Mouse (Mus musculus): ENCODE results near the gene Tsc2.

Tsc2 gene

GRCm38 (mm10) chr17:24640119-24640518 is 7.7 kb upstream of the Tsc2 start:
- H3K27me3 ChIP-seq (ENCODE audit: control insufficient read depth, insufficient read depth, low read length, poor library complexity, severe bottlenecking), result no peaks in the 10 kb centered on the region
- no peak for DNase-seq (ENCODE audit: low read depth, low spot score)

DNA sequence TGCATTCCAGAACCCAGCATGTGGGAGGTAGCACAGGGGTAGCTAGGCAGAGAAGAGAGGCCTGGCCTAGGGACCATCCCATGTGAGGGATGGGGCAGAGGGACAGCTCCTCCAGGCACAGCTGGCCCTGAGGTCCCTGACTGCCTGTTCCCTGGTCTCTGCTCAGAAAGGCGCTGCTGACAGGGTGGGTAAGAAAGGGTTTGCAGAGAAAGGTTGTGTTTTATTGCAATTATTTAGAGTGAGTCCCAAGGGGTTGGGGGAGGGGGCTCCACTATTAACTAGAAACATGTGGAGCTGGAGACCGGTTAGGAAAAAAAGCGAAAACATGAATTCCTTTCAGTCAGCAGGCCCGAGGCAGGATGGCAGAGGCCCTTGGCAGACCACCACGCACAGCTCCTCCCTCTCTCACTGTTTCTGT is 7.2 kb upstream of the Tsc2 start:
- no peaks in the 10 kb centered on the region for H3K27me3 ChIP-seq (ENCODE audit: control insufficient read depth, insufficient read depth, low read length, poor library complexity, severe bottlenecking)
- no peak for DNase-seq (ENCODE audit: low read depth, low spot score)
- no peaks in the 10 kb centered on the region for H3K36me3 ChIP-seq (ENCODE audit: control insufficient read depth, insufficient read depth, low read length, poor library complexity, severe bottlenecking)

More at GRCm38 (mm10) chr17:24640119-24640518, 7.7 kb upstream of the Tsc2 start:
- H3K36me3 ChIP-seq (ENCODE audit: control insufficient read depth, insufficient read depth, low read length, poor library complexity, severe bottlenecking), result no peaks in the 10 kb centered on the region

DNA sequence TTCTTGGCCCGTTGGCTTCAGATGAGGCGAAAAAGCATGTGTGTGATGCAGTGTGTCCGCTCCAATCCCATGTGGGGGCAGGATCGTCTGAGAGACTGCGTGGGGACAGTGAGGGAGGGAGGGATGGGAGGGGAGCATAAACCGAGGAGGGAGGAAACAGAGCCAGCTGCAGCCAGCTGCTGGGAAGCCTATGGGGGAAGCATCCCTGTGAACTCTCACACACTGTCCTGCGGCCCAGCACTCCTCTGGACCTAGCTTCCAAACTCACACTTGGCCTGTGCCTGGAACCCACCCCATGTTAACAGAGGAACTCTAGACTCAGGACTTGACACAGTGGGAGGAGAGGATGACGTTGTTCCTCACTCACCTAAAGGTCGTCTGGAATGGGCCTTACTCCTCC is 6.4 kb upstream of the Tsc2 start:
- Histone ChIP-seq H3K36me3 (ENCODE audit: control insufficient read depth, insufficient read depth, low read length, poor library complexity, severe bottlenecking) (no peaks in the 10 kb centered on the region), H3K27me3 (ENCODE audit: control insufficient read depth, insufficient read depth, low read length, poor library complexity, severe bottlenecking) (no peaks in the 10 kb centered on the region)
- no peak for DNase-seq (ENCODE audit: low read depth, low spot score)

GRCm38 (mm10) chr17:24638214-24638613 is 5.8 kb upstream of the Tsc2 start:
- DNase-seq (ENCODE audit: low read depth, low spot score), result no peak
- Histone ChIP-seq H3K27me3 (ENCODE audit: control insufficient read depth, insufficient read depth, low read length, poor library complexity, severe bottlenecking) (no peaks in the 10 kb centered on the region), H3K36me3 (ENCODE audit: control insufficient read depth, insufficient read depth, low read length, poor library complexity, severe bottlenecking) (no peaks in the 10 kb centered on the region)

- H3K27me3 ChIP-seq (ENCODE audit: control insufficient read depth, insufficient read depth, low read length, poor library complexity, severe bottlenecking), result no peaks in the 10 kb centered on the region
- no peak for DNase-seq (ENCODE audit: low read depth, low spot score)
These were observed 4.5 kb upstream of the Tsc2 start for GRCm38 (mm10) chr17:24636781-24637481.

GRCm38 (mm10) chr17:24635694-24636093 is 3.3 kb upstream of the Tsc2 start:
- no peak for DNase-seq (ENCODE audit: low read depth, low spot score)
- Histone ChIP-seq H3K27me3 (ENCODE audit: control insufficient read depth, insufficient read depth, low read length, poor library complexity, severe bottlenecking) (no peaks in the 10 kb centered on the region), H3K36me3 (ENCODE audit: control insufficient read depth, insufficient read depth, low read length, poor library complexity, severe bottlenecking) (no peaks in the 10 kb centered on the region)

More at GRCm38 (mm10) chr17:24636781-24637481, 4.5 kb upstream of the Tsc2 start:
- H3K36me3 ChIP-seq (ENCODE audit: control insufficient read depth, insufficient read depth, low read length, poor library complexity, severe bottlenecking), result no peaks in the 10 kb centered on the region

DNA sequence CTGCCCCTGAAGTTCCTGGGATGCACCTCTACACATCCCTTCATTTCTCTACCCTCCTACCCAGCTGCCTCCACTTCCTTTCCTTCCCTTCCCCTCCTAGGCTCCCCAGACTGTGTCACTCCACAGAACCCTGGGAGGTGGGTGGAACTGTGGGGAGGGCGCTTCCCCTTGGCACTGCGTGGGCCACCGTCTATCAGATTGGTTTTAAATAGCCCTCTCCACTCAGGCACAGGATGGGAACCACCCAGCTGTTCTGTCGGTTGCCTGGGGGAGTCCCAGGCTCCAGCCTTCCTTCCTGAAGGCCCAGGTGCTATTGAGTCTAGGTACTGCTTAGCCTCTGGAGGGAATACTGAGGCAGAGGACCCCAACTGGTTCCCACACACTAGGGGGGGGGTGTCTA is 2.6 kb upstream of the Tsc2 start:
- Histone ChIP-seq H3K27me3 (ENCODE audit: control insufficient read depth, insufficient read depth, low read length, poor library complexity, severe bottlenecking) (no peaks in the 10 kb centered on the region), H3K36me3 (ENCODE audit: control insufficient read depth, insufficient read depth, low read length, poor library complexity, severe bottlenecking) (no peaks in the 10 kb centered on the region)
- DNase-seq (ENCODE audit: low read depth, low spot score), result no peak

DNA sequence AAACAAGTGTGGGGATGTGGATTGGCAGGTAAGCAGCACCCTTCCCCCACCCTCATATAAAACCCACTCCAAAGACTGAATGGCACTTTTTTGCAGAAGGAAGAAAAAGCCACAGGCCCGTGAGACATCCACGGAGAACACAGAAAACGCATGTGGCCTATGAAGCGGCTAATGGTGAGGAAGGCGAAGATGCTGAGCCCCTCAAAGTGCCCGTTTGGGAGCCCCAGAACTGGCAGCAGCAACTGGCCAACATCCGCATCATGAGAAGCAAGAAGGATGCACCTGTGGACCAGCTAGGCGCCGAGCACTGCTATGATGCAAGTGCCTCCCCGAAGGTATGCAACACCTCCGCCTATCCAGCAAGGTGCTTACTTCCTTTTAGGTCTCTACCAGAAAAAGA is 1.4 kb upstream of the Tsc2 start:
- no peak for DNase-seq (ENCODE audit: low read depth, low spot score)
- Histone ChIP-seq H3K27me3 (ENCODE audit: control insufficient read depth, insufficient read depth, low read length, poor library complexity, severe bottlenecking) (no peaks in the 10 kb centered on the region), H3K36me3 (ENCODE audit: control insufficient read depth, insufficient read depth, low read length, poor library complexity, severe bottlenecking) (no peaks in the 10 kb centered on the region)

DNA sequence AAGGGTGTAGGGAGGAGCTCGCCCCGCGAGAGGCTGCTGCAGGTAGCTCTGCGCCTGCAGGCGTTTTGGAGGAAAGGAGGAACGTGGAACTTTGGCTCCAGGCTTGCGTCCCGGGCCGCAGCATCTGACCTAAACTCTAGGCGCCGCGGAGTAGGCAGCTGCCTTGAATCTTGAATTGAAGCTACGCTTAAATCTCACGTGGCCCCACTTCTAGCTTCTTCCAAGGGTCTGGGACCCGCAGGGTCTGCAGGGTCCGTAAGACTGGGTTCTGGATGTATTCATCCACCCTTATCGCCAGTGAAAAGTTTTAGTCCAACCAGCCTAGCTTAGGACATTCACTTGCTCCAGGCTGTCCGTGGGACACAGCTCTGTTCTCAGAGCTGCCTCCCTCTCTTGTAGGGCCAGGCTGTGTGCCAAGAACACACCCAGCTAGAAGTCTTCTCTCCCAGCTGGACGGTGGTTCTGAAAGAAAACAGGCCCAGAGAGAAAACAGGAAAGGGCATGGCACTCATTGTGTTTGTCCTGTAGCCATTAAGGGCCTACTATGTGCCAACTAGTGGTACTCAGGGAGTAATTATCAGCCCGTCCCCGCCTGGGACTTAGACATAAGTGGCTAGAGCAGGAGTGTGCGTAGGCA is 501 bp upstream of the Tsc2 start:
- Histone ChIP-seq H3K27me3 (ENCODE audit: control insufficient read depth, insufficient read depth, low read length, poor library complexity, severe bottlenecking) (no peaks in the 10 kb centered on the region), H3K36me3 (ENCODE audit: control insufficient read depth, insufficient read depth, low read length, poor library complexity, severe bottlenecking) (no peaks in the 10 kb centered on the region)
- no peak for DNase-seq (ENCODE audit: low read depth, low spot score)

- no peaks in the 10 kb centered on the region; the same call in 1 of the 2 replicates for H3K36me3 ChIP-seq (ENCODE audit: control insufficient read depth, insufficient read depth, low read length, poor library complexity, severe bottlenecking)
- no peak for DNase-seq (ENCODE audit: low read depth, low spot score)
- H3K27me3 ChIP-seq (ENCODE audit: control insufficient read depth, insufficient read depth, low read length, poor library complexity, severe bottlenecking), result no peaks in the 10 kb centered on the region
These were observed 2.4 kb downstream of the Tsc2 start for GRCm38 (mm10) chr17:24630072-24630471.

- DNase-seq (ENCODE audit: low read depth, low spot score), result peak; percentile 81
- no peaks in the 10 kb centered on the region for H3K27me3 ChIP-seq (ENCODE audit: control insufficient read depth, insufficient read depth, low read length, poor library complexity, severe bottlenecking)
- H3K36me3 ChIP-seq (ENCODE audit: control insufficient read depth, insufficient read depth, low read length, poor library complexity, severe bottlenecking), result peaks cover 3% of the 10 kb centered on the region; the same call in 1 of the 2 replicates
These were observed 3.8 kb downstream of the Tsc2 start for GRCm38 (mm10) chr17:24628646-24629045.

- peaks cover 4% of the 10 kb centered on the region; the same call in 1 of the 2 replicates for H3K36me3 ChIP-seq (ENCODE audit: control insufficient read depth, insufficient read depth, low read length, poor library complexity, severe bottlenecking)
- DNase-seq (ENCODE audit: low read depth, low spot score), result no peak
- no peaks in the 10 kb centered on the region for H3K27me3 ChIP-seq (ENCODE audit: control insufficient read depth, insufficient read depth, low read length, poor library complexity, severe bottlenecking)
These were observed 7.0 kb downstream of the Tsc2 start for GRCm38 (mm10) chr17:24625472-24625871.

DNA sequence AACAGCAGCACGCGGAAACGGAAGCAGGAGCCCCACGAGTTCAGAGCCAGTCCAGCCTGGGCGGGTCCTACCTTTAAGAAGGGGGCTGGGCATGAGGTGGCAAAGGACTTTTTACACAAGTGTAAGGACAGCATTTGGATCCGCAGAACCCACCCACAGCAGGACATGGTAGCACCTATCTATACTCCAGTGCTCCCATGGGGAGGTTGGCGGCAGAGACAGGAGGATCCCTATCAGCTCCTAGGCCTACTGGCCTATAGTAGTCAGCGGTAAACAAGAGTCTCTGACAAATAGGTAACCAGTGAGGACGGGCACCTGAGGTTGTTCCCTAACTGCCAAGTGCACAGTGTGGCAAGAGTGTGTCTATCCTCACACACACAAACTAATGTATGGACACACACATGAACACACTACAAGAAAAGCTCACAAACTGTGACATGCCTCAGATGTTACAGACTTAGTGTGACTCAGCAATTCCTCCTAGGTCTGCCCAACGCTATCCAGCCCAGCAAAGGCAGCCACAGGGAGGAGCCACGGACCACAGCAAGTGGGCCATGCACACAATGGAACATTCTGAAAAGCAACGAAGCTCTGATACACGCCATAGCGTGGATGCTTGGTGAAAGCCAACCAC is 14.8 kb downstream of the Tsc2 start:
- Histone ChIP-seq H3K27me3 (ENCODE audit: control insufficient read depth, insufficient read depth, low read length, poor library complexity, severe bottlenecking) (no peaks in the 10 kb centered on the region), H3K36me3 (ENCODE audit: control insufficient read depth, insufficient read depth, low read length, poor library complexity, severe bottlenecking) (peaks cover 9% of the 10 kb centered on the region)
- DNase-seq (ENCODE audit: low read depth, low spot score), result no peak

- Histone ChIP-seq H3K27me3 (ENCODE audit: control insufficient read depth, insufficient read depth, low read length, poor library complexity, severe bottlenecking) (no peaks in the 10 kb centered on the region), H3K36me3 (ENCODE audit: control insufficient read depth, insufficient read depth, low read length, poor library complexity, severe bottlenecking) (peaks cover 4% of the 10 kb centered on the region; the same call in 1 of the 2 replicates)
- DNase-seq (ENCODE audit: low read depth, low spot score), result no peak
These were observed 21.7 kb downstream of the Tsc2 start for GRCm38 (mm10) chr17:24610711-24611110.

- Histone ChIP-seq H3K36me3 (ENCODE audit: control insufficient read depth, insufficient read depth, low read length, poor library complexity, severe bottlenecking) (no peaks in the 10 kb centered on the region; the same call in 1 of the 2 replicates), H3K27me3 (ENCODE audit: control insufficient read depth, insufficient read depth, low read length, poor library complexity, severe bottlenecking) (no peaks in the 10 kb centered on the region)
- DNase-seq (ENCODE audit: low read depth, low spot score), result no peak
These were observed 23.6 kb downstream of the Tsc2 start for GRCm38 (mm10) chr17:24608874-24609273.

Measured in splenic B cell, adult 2 months (primary cell).